Mouse (Mus musculus): ENCODE data around the gene Irf3. TPM values are rescaled to one million over a fixed set of nuclear protein-coding genes. Genes with fewer than 3 reads are reported as not detected.

Gene Irf3
- polyA plus RNA-seq, 1 experiment, result 108 TPM

DNA sequence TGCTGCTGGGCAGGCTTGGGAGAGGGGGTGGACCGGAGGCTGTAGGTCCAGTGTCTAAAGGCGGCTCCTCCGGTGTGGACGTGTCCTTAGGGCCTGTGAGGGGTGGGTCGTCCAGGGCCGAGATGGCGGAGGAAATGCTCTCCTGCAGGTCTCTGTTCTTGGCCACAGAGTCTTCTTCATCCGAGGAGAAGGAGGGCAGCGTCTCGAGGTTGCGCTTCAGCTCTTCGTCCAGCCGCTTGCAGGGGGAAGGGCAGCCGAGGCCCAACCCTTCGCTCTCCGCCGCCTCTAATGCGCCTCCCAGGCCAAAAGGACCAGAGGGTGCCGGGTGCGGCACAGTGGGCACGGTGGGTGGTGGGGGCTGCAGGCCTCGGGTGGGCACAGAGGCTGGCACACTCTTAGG lies 48.3 kb downstream of the Irf3 start:
- H3K36me3 ChIP-seq (ENCODE audit: control insufficient read depth, insufficient read depth, low read length), result no peaks in the 10 kb centered on the region
- no peaks in the 10 kb centered on the region; the same call in none of the 2 replicates for H3K4me1 ChIP-seq (ENCODE audit: control insufficient read depth, insufficient read depth, low read length)
- H3K27me3 ChIP-seq (ENCODE audit: control insufficient read depth, insufficient read depth, low read length), result no peaks in the 10 kb centered on the region
- no peak for TF ChIP-seq CTCF (IDR thresholded peaks at IDR 0.05; ENCODE audit: control insufficient read depth, insufficient read depth, insufficient replicate concordance, low read depth, low read length)
- H3K27ac ChIP-seq (ENCODE audit: control insufficient read depth, insufficient read depth, low read depth, low read length), result no peak overlapping the region
- no peak overlapping the region for H3K4me3 ChIP-seq (ENCODE audit: control insufficient read depth, low read depth, low read length)

GRCm38 (mm10) chr7:45046853-45047350 lies 49.5 kb downstream of the Irf3 start:
- Histone ChIP-seq H3K4me1 (ENCODE audit: control insufficient read depth, insufficient read depth, low read length) (peaks cover 9% of the 10 kb centered on the region), H3K27ac (ENCODE audit: control insufficient read depth, insufficient read depth, low read depth, low read length) (no peak overlapping the region), H3K27me3 (ENCODE audit: control insufficient read depth, insufficient read depth, low read length) (no peaks in the 10 kb centered on the region), H3K36me3 (ENCODE audit: control insufficient read depth, insufficient read depth, low read length) (no peaks in the 10 kb centered on the region), H3K4me3 (ENCODE audit: control insufficient read depth, low read depth, low read length) (no peak overlapping the region)
- TF ChIP-seq CTCF (IDR thresholded peaks at IDR 0.05; ENCODE audit: control insufficient read depth, insufficient read depth, insufficient replicate concordance, low read depth, low read length), result no peak
- no peak for TF ChIP-seq POLR2A (IDR thresholded peaks at IDR 0.05; ENCODE audit: control insufficient read depth, low read depth, low read length)

GRCm38 (mm10) chr7:45047491-45047890 lies 50.0 kb downstream of the Irf3 start:
- H3K36me3 ChIP-seq (ENCODE audit: control insufficient read depth, insufficient read depth, low read length), result no peaks in the 10 kb centered on the region
- peaks cover 15% of the 10 kb centered on the region for H3K4me1 ChIP-seq (ENCODE audit: control insufficient read depth, insufficient read depth, low read length)
- H3K4me3 ChIP-seq (ENCODE audit: control insufficient read depth, low read depth, low read length), result no peak overlapping the region
- TF ChIP-seq CTCF (IDR thresholded peaks at IDR 0.05; ENCODE audit: control insufficient read depth, insufficient read depth, insufficient replicate concordance, low read depth, low read length) (no peak), POLR2A (IDR thresholded peaks at IDR 0.05; ENCODE audit: control insufficient read depth, low read depth, low read length) (no peak)
- H3K27ac ChIP-seq (ENCODE audit: control insufficient read depth, insufficient read depth, low read depth, low read length), result no peak overlapping the region
- no peaks in the 10 kb centered on the region for H3K27me3 ChIP-seq (ENCODE audit: control insufficient read depth, insufficient read depth, low read length)

GRCm38 (mm10) chr7:45048001-45048890 lies 50.8 kb downstream of the Irf3 start:
- Histone ChIP-seq H3K4me1 (ENCODE audit: control insufficient read depth, insufficient read depth, low read length) (peaks cover 17% of the 10 kb centered on the region), H3K27me3 (ENCODE audit: control insufficient read depth, insufficient read depth, low read length) (no peaks in the 10 kb centered on the region), H3K36me3 (ENCODE audit: control insufficient read depth, insufficient read depth, low read length) (no peaks in the 10 kb centered on the region), H3K4me3 (ENCODE audit: control insufficient read depth, low read depth, low read length) (no peak overlapping the region), H3K27ac (ENCODE audit: control insufficient read depth, insufficient read depth, low read depth, low read length) (no peak overlapping the region)
- no peak for TF ChIP-seq POLR2A (IDR thresholded peaks at IDR 0.05; ENCODE audit: control insufficient read depth, low read depth, low read length)
- no peak for TF ChIP-seq CTCF (IDR thresholded peaks at IDR 0.05; ENCODE audit: control insufficient read depth, insufficient read depth, insufficient replicate concordance, low read depth, low read length)

DNA sequence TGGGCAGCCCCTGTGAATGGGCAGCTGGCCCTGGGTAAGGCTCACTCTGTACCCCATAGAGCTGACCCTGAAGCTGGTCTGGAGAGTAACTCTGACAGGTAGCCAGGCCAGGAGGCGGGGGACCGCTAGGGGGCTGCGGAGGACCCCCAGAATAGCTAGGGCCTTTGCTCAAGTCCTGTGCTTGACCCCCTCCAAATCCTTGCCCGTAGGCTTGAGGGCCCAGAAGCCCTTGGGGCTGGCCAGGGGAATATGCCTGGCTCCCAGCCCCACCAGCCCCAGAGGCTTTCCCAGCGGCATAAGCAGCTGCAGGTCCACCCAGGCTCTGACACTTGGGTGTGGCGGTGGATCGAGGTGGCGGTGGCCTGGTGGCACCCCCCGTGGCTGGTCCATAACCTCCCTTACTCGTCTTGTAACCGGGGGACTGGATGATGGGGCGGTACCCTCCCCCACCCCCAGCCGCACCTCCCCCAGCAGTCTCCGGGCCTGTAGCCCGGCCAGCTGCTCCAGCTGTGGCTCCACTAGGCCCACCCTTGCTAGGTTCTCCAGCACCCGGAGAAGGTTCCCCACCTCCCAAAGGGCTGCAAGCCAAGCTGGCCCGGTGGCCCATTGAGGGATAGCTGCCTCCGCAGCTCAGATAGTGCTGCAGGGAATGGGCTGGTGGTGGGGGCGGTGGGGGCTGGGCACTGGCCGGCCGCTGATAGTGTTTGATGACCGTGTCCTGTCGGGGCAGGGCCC lies 51.6 kb downstream of the Irf3 start:
- H3K36me3 ChIP-seq (ENCODE audit: control insufficient read depth, insufficient read depth, low read length), result no peaks in the 10 kb centered on the region
- no peak overlapping the region for H3K27ac ChIP-seq (ENCODE audit: control insufficient read depth, insufficient read depth, low read depth, low read length)
- H3K27me3 ChIP-seq (ENCODE audit: control insufficient read depth, insufficient read depth, low read length), result no peaks in the 10 kb centered on the region
- no peak for TF ChIP-seq POLR2A (IDR thresholded peaks at IDR 0.05; ENCODE audit: control insufficient read depth, low read depth, low read length)
- no peak for TF ChIP-seq CTCF (IDR thresholded peaks at IDR 0.05; ENCODE audit: control insufficient read depth, insufficient read depth, insufficient replicate concordance, low read depth, low read length)
- H3K4me3 ChIP-seq (ENCODE audit: control insufficient read depth, low read depth, low read length), result no peak overlapping the region
- H3K4me1 ChIP-seq (ENCODE audit: control insufficient read depth, insufficient read depth, low read length), result peaks cover 22% of the 10 kb centered on the region

GRCm38 (mm10) chr7:45050945-45051600 lies 53.6 kb downstream of the Irf3 start:
- Histone ChIP-seq H3K4me3 (ENCODE audit: control insufficient read depth, low read depth, low read length) (no peak overlapping the region; the same call in 1 of the 2 replicates), H3K4me1 (ENCODE audit: control insufficient read depth, insufficient read depth, low read length) (peaks cover 22% of the 10 kb centered on the region), H3K36me3 (ENCODE audit: control insufficient read depth, insufficient read depth, low read length) (no peaks in the 10 kb centered on the region), H3K27ac (ENCODE audit: control insufficient read depth, insufficient read depth, low read depth, low read length) (peak overlapping the region; percentile 9), H3K27me3 (ENCODE audit: control insufficient read depth, insufficient read depth, low read length) (no peaks in the 10 kb centered on the region)
- no peak for TF ChIP-seq POLR2A (IDR thresholded peaks at IDR 0.05; ENCODE audit: control insufficient read depth, low read depth, low read length)
- TF ChIP-seq CTCF (IDR thresholded peaks at IDR 0.05; ENCODE audit: control insufficient read depth, insufficient read depth, insufficient replicate concordance, low read depth, low read length), result no peak

GRCm38 (mm10) chr7:45051601-45051974 lies 54.1 kb downstream of the Irf3 start:
- Histone ChIP-seq H3K4me1 (ENCODE audit: control insufficient read depth, insufficient read depth, low read length) (peaks cover 22% of the 10 kb centered on the region), H3K27ac (ENCODE audit: control insufficient read depth, insufficient read depth, low read depth, low read length) (peak overlapping the region; percentile 9), H3K27me3 (ENCODE audit: control insufficient read depth, insufficient read depth, low read length) (no peaks in the 10 kb centered on the region)

More at GRCm38 (mm10) chr7:45051601-45051974, 54.1 kb downstream of the Irf3 start:
- H3K36me3 ChIP-seq (ENCODE audit: control insufficient read depth, insufficient read depth, low read length), result no peaks in the 10 kb centered on the region
- H3K4me3 ChIP-seq (ENCODE audit: control insufficient read depth, low read depth, low read length), result peak overlapping the region; percentile 83
- no peak for TF ChIP-seq POLR2A (IDR thresholded peaks at IDR 0.05; ENCODE audit: control insufficient read depth, low read depth, low read length)
- no peak for TF ChIP-seq CTCF (IDR thresholded peaks at IDR 0.05; ENCODE audit: control insufficient read depth, insufficient read depth, insufficient replicate concordance, low read depth, low read length)

Other genes starting within 250 kb of the Irf3 start
- gene Vrk3, start 249.2 kb upstream of the Irf3 start, polyA plus RNA-seq (2012; rRNA removed), result 131 and 149 TPM in 2 replicates
- 1.6 and 1.9 TPM in 2 replicates for gene Zfp473, start 246.6 kb upstream of the Irf3 start, polyA plus RNA-seq (2012; rRNA removed)
- 181 and 183 TPM in 2 replicates for gene Nup62, start 181.6 kb upstream of the Irf3 start, polyA plus RNA-seq (2012; rRNA removed)
- 97.2 and 97.6 TPM in 2 replicates for gene Il4i1, start 181.3 kb upstream of the Irf3 start, polyA plus RNA-seq (2012; rRNA removed)
- gene Atf5, start 181.0 kb upstream of the Irf3 start, polyA plus RNA-seq (2012; rRNA removed), result 21.6 TPM in 2 replicates
- 31.5 and 35.7 TPM in 2 replicates for gene Akt1s1, start 148.7 kb upstream of the Irf3 start, polyA plus RNA-seq (2012; rRNA removed)
- gene Tbc1d17, start 148.6 kb upstream of the Irf3 start, polyA plus RNA-seq (2012; rRNA removed), result 24.4 and 28.5 TPM in 2 replicates
- gene Pnkp, start 140.5 kb upstream of the Irf3 start, polyA plus RNA-seq (2012; rRNA removed), result 26.5 and 29.4 TPM in 2 replicates
- 171 and 187 TPM in 2 replicates for gene Ptov1, start 127.9 kb upstream of the Irf3 start, polyA plus RNA-seq (2012; rRNA removed)
- gene Med25, start 104.9 kb upstream of the Irf3 start, polyA plus RNA-seq (2012; rRNA removed), result 143 and 206 TPM in 2 replicates
- gene Fuz, start 101.6 kb upstream of the Irf3 start, polyA plus RNA-seq (2012; rRNA removed), result 39.2 and 40.0 TPM in 2 replicates
- 323 and 343 TPM in 2 replicates for gene Ap2a1, start 68.2 kb upstream of the Irf3 start, polyA plus RNA-seq (2012; rRNA removed)
- 1,042 and 1,092 TPM in 2 replicates for gene Tsks, start 54.4 kb upstream of the Irf3 start, polyA plus RNA-seq (2012; rRNA removed)
- gene Cpt1c, start 22.8 kb upstream of the Irf3 start, polyA plus RNA-seq (2012; rRNA removed), result 137 and 148 TPM in 2 replicates
- 59.6 and 60.1 TPM in 2 replicates for gene Prmt1, start 11.1 kb upstream of the Irf3 start, polyA plus RNA-seq (2012; rRNA removed)
- gene Bcl2l12, start 1.1 kb downstream of the Irf3 start, polyA plus RNA-seq (2012; rRNA removed), result 85.4 and 93.5 TPM in 2 replicates
- gene Scaf1, start 18.7 kb downstream of the Irf3 start, polyA plus RNA-seq (2012; rRNA removed), result 25.1 and 27.4 TPM in 2 replicates
- 43.4 and 44.2 TPM in 2 replicates for gene Rras, start 20.3 kb downstream of the Irf3 start, polyA plus RNA-seq (2012; rRNA removed)
- 3.4 and 3.5 TPM in 2 replicates for gene Prr12, start 55.2 kb downstream of the Irf3 start, polyA plus RNA-seq (2012; rRNA removed)
- 115 and 123 TPM in 2 replicates for gene Nosip, start 64.8 kb downstream of the Irf3 start, polyA plus RNA-seq (2012; rRNA removed)
- 27.3 and 27.9 TPM in 2 replicates for gene Prrg2, start 65.0 kb downstream of the Irf3 start, polyA plus RNA-seq (2012; rRNA removed)
- 10.4 and 16.3 TPM in 2 replicates for gene Rcn3, start 94.6 kb downstream of the Irf3 start, polyA plus RNA-seq (2012; rRNA removed)
- gene Fcgrt, start 106.2 kb downstream of the Irf3 start, polyA plus RNA-seq (2012; rRNA removed), result 5.4 and 5.8 TPM in 2 replicates
- 169 and 192 TPM in 2 replicates for gene Rps11, start 126.8 kb downstream of the Irf3 start, polyA plus RNA-seq (2012; rRNA removed)
- gene Rpl13a, start 131.1 kb downstream of the Irf3 start, polyA plus RNA-seq (2012; rRNA removed), result 859 and 869 TPM in 2 replicates
- gene Gm45713, start 138.6 kb downstream of the Irf3 start, polyA plus RNA-seq (2012; rRNA removed), result 0.06 and 0.41 TPM in 2 replicates
- 3.8 and 3.9 TPM in 2 replicates for gene Flt3l, start 138.8 kb downstream of the Irf3 start, polyA plus RNA-seq (2012; rRNA removed)
- 258 and 295 TPM in 2 replicates for gene Pih1d1, start 156.7 kb downstream of the Irf3 start, polyA plus RNA-seq (2012; rRNA removed)
- gene Aldh16a1, start 156.9 kb downstream of the Irf3 start, polyA plus RNA-seq (2012; rRNA removed), result 12.8 and 13.4 TPM in 2 replicates
- gene Slc17a7, start 166.3 kb downstream of the Irf3 start, polyA plus RNA-seq (2012; rRNA removed), result 33.5 and 34.1 TPM in 2 replicates
- 3.9 and 5.4 TPM in 2 replicates for gene Gfy, start 181.9 kb downstream of the Irf3 start, polyA plus RNA-seq (2012; rRNA removed)
- gene Pth2, start 183.3 kb downstream of the Irf3 start, polyA plus RNA-seq (2012; rRNA removed), result 21.9 and 28.2 TPM in 2 replicates
- 78.3 and 81.9 TPM in 2 replicates for gene Ccdc155, start 207.2 kb downstream of the Irf3 start, polyA plus RNA-seq (2012; rRNA removed)
- 1,273 and 1,348 TPM in 2 replicates for gene Dkkl1, start 214.5 kb downstream of the Irf3 start, polyA plus RNA-seq (2012; rRNA removed)
- gene Tead2, start 218.1 kb downstream of the Irf3 start, polyA plus RNA-seq (2012; rRNA removed), result 43.1 and 60.2 TPM in 2 replicates
- 78.0 and 87.4 TPM in 2 replicates for gene Cd37, start 241.5 kb downstream of the Irf3 start, polyA plus RNA-seq (2012; rRNA removed)
- gene Slc6a16, start 243.4 kb downstream of the Irf3 start, polyA plus RNA-seq (2012; rRNA removed), result 76.9 and 81.4 TPM in 2 replicates